Mouse (Mus musculus): ENCODE measurements around the gene Sept11. TPM values are rescaled to one million over a fixed set of nuclear protein-coding genes. Genes with fewer than 3 reads are reported as not detected.

The Sept11 gene
- polyA plus RNA-seq, 1 experiment from 2014 or later: 266 TPM

DNA sequence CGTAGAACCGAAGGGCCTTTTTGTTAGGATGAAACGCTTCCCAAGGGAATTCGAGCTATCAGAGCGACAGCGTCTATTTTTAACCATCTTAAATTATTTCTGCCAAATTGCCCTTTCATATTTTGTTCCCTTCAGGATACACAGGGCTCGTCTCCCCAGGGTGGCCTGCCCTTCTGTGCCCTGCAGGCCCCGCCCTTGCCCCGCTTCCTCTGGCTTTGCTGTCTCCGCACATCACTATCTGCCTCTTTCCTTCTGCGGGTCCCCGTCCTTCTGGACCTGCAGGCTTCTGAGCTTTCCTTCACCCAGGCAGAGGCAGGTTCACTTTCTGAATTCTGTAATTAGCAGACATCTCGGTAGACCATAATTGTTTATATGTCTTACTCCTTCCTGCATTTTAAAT, 22.6 kb downstream of the Sept11 start:
- Histone ChIP-seq H3K36me3 (peaks cover 7% of the 10 kb centered on the region; the same call in 1 of the 2 replicates), H3K4me2 (replicated peaks) (no peak overlapping the region), H3K27me3 (replicated peaks) (no peaks in the 10 kb centered on the region), H3K4me3 (no peak overlapping the region), H3K9ac (no peak overlapping the region), H3K4me1 (peaks cover 16% of the 10 kb centered on the region), H3K27ac (no peak overlapping the region), H3K9me3 (no peaks in the 10 kb centered on the region)
- no peak for ATAC-seq (ENCODE audit: low FRiP score, low read depth)
- 72% methylated on average over 13 of the region's 13 CpGs for WGBS

GRCm38 (mm10) chr5:93117648-93118047, 24.4 kb downstream of the Sept11 start:
- H3K36me3 ChIP-seq: no peaks in the 10 kb centered on the region
- no peak overlapping the region for H3K27ac ChIP-seq
- no peak overlapping the region for H3K4me3 ChIP-seq
- H3K4me2 ChIP-seq (replicated peaks): no peak overlapping the region
- no peak overlapping the region for H3K9ac ChIP-seq
- no peaks in the 10 kb centered on the region for H3K27me3 ChIP-seq (replicated peaks)
- peaks cover 16% of the 10 kb centered on the region for H3K4me1 ChIP-seq
- no peaks in the 10 kb centered on the region for H3K9me3 ChIP-seq
- WGBS: 69% methylated on average over 8 of the region's 8 CpGs
- ATAC-seq (ENCODE audit: low FRiP score, low read depth): no peak

- Histone ChIP-seq H3K4me2 (replicated peaks) (no peak overlapping the region), H3K9ac (no peak overlapping the region), H3K4me3 (no peak overlapping the region), H3K36me3 (no peaks in the 10 kb centered on the region), H3K4me1 (peaks cover 33% of the 10 kb centered on the region), H3K27ac (no peak overlapping the region), H3K27me3 (replicated peaks) (no peaks in the 10 kb centered on the region), H3K9me3 (no peaks in the 10 kb centered on the region)
- no peak for ATAC-seq (ENCODE audit: low FRiP score, low read depth)
- WGBS: 86% methylated on average over 8 of the region's 8 CpGs
Observed at GRCm38 (mm10) chr5:93121660-93122059, 28.4 kb downstream of the Sept11 start.

- Histone ChIP-seq H3K4me3 (no peak overlapping the region), H3K36me3 (no peaks in the 10 kb centered on the region), H3K4me2 (replicated peaks) (no peak overlapping the region), H3K27me3 (replicated peaks) (no peaks in the 10 kb centered on the region), H3K9me3 (no peaks in the 10 kb centered on the region), H3K27ac (no peak overlapping the region), H3K9ac (no peak overlapping the region), H3K4me1 (peaks cover 52% of the 10 kb centered on the region)
- ATAC-seq (ENCODE audit: low FRiP score, low read depth): no peak
- 57% methylated on average over 9 of the region's 9 CpGs for WGBS
Observed at GRCm38 (mm10) chr5:93124031-93124826, 31.0 kb downstream of the Sept11 start.

DNA sequence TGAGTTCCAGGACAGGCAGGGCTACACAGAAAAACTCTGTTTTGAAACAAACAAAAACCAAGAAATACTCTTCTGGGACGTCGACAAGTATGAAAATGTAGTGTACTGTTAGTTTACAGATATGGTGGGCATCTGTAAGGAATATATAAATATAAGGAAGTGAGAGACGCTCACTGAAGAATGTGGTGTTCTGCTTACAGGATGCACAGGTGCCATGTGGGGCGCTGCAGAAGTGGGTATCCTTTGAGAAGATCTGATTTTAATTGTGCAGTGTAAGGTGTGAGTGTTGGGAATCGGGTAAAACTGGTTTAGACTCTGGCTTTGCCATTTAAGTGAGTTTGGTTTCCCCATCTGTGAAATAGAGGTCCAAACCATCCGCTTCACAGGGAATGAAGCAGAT, 32.1 kb downstream of the Sept11 start:
- Histone ChIP-seq H3K9ac (no peak overlapping the region), H3K27me3 (replicated peaks) (no peaks in the 10 kb centered on the region), H3K27ac (no peak overlapping the region), H3K9me3 (no peaks in the 10 kb centered on the region), H3K4me1 (peaks cover 63% of the 10 kb centered on the region), H3K4me3 (no peak overlapping the region), H3K4me2 (replicated peaks) (no peak overlapping the region), H3K36me3 (no peaks in the 10 kb centered on the region)
- WGBS: 88% methylated on average over 6 of the region's 6 CpGs
- no peak for ATAC-seq (ENCODE audit: low FRiP score, low read depth)

- peak; percentile 51 for ATAC-seq (ENCODE audit: low FRiP score, low read depth)
- Histone ChIP-seq H3K27me3 (replicated peaks) (no peaks in the 10 kb centered on the region), H3K27ac (peak overlapping the region; percentile 37; the same call in 1 of the 2 replicates), H3K4me2 (replicated peaks) (peak overlapping the region; percentile 20; the same call in 1 of the 2 replicates), H3K4me3 (no peak overlapping the region), H3K4me1 (peaks cover 73% of the 10 kb centered on the region), H3K9me3 (no peaks in the 10 kb centered on the region), H3K9ac (no peak overlapping the region), H3K36me3 (no peaks in the 10 kb centered on the region)
- 33% methylated on average over 12 of the region's 12 CpGs for WGBS
Observed at GRCm38 (mm10) chr5:93126222-93126929, 33.1 kb downstream of the Sept11 start.

DNA sequence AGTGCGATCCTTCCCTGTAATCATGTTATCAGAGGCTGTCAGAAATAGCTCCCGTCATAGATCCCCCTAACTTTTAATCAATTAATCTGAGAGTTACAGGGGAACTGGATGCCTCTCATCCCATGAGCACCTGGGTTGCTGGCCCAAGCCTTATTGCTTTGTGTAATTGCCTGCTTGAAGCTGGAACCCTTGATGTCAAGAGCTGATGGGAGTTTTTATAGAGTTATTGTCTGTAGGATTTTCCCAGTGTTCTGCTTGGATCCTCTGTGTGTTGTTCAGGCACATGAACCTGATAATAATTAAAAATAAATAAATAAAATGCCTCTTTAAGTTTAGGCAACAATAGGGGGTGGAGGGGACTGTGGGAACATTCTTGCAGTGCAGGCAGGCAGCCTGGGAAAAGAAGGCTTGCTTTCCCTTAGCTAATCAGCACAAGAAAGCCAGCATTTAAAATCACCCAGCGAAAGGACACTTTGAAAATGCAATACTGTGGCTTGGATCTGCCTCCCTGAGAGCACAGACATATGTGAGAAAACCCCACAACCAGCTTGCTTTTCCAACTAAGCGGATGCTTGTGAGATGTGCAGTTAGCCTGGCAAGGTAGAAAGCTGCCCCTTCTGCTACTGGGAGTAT, 33.8 kb downstream of the Sept11 start:
- peak; percentile 64 for ATAC-seq (ENCODE audit: low FRiP score, low read depth)
- Histone ChIP-seq H3K4me1 (peaks cover 80% of the 10 kb centered on the region), H3K9me3 (no peaks in the 10 kb centered on the region), H3K36me3 (no peaks in the 10 kb centered on the region), H3K27ac (0 out of 2 replicates have a peak overlapping the region, but pooled peaks have one; percentile 37), H3K4me3 (no peak overlapping the region), H3K9ac (no peak overlapping the region), H3K4me2 (replicated peaks) (peak overlapping the region; percentile 20; the same call in 1 of the 2 replicates), H3K27me3 (replicated peaks) (no peaks in the 10 kb centered on the region)
- 17% methylated on average over 4 of the region's 4 CpGs for WGBS

GRCm38 (mm10) chr5:93127722-93128121, 34.5 kb downstream of the Sept11 start:
- H3K27ac ChIP-seq: 0 out of 2 replicates have a peak overlapping the region, but pooled peaks have one; percentile 6
- no peak overlapping the region for H3K4me3 ChIP-seq
- ATAC-seq (ENCODE audit: low FRiP score, low read depth): peak; percentile 14
- H3K4me1 ChIP-seq: peaks cover 87% of the 10 kb centered on the region
- 19% methylated on average over 3 of the region's 3 CpGs for WGBS
- H3K4me2 ChIP-seq (replicated peaks): 0 out of 2 replicates have a peak overlapping the region, but pooled peaks have one; percentile 3
- no peaks in the 10 kb centered on the region for H3K9me3 ChIP-seq
- no peaks in the 10 kb centered on the region for H3K36me3 ChIP-seq
- H3K9ac ChIP-seq: no peak overlapping the region
- H3K27me3 ChIP-seq (replicated peaks): no peaks in the 10 kb centered on the region

DNA sequence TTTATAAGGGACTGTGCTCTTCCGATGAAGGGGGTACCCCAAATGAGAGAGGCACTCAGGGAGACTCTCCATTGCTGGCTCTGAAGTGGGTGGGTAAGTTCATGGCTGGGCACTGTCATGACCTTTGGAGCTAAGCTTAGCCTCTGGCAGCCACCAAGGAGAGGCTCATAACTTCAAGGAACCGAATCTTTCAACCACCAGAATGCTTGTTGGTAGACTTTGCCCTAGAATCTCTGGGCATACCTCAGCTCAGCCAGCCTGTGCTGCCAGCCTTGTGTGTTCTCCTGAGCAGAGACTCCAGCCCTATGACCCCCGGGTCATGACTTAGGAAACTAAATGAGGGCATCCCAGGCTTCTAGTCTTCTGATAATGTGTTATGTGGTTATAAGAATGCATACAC, 35.5 kb downstream of the Sept11 start:
- H3K27me3 ChIP-seq (replicated peaks): no peaks in the 10 kb centered on the region
- H3K9me3 ChIP-seq: no peaks in the 10 kb centered on the region
- no peak overlapping the region for H3K27ac ChIP-seq
- no peak overlapping the region for H3K4me2 ChIP-seq (replicated peaks)
- no peaks in the 10 kb centered on the region for H3K36me3 ChIP-seq
- 82% methylated on average over 3 of the region's 3 CpGs for WGBS
- no peak overlapping the region for H3K4me3 ChIP-seq
- H3K4me1 ChIP-seq: peaks cover 96% of the 10 kb centered on the region
- H3K9ac ChIP-seq: no peak overlapping the region
- ATAC-seq (ENCODE audit: low FRiP score, low read depth): no peak

- no peak overlapping the region for H3K9ac ChIP-seq
- WGBS: 18% methylated on average over 4 of the region's 4 CpGs
Observed at GRCm38 (mm10) chr5:93129953-93130352, 36.7 kb downstream of the Sept11 start.

GRCm38 (mm10) chr5:93131401-93131800, 38.2 kb downstream of the Sept11 start:
- Histone ChIP-seq H3K4me3 (no peak overlapping the region), H3K9ac (no peak overlapping the region), H3K4me2 (replicated peaks) (no peak overlapping the region), H3K9me3 (no peaks in the 10 kb centered on the region), H3K36me3 (no peaks in the 10 kb centered on the region), H3K27me3 (replicated peaks) (no peaks in the 10 kb centered on the region), H3K27ac (no peak overlapping the region), H3K4me1 (peaks cover 84% of the 10 kb centered on the region)
- 64% methylated on average over 4 of the region's 4 CpGs for WGBS
- no peak for ATAC-seq (ENCODE audit: low FRiP score, low read depth)

More at GRCm38 (mm10) chr5:93129953-93130352, 36.7 kb downstream of the Sept11 start:
- H3K9me3 ChIP-seq: no peaks in the 10 kb centered on the region
- ATAC-seq (ENCODE audit: low FRiP score, low read depth): no peak
- no peaks in the 10 kb centered on the region for H3K27me3 ChIP-seq (replicated peaks)
- no peak overlapping the region for H3K27ac ChIP-seq
- 0 out of 2 replicates have a peak overlapping the region, but pooled peaks have one; percentile 12 for H3K4me2 ChIP-seq (replicated peaks)
- H3K36me3 ChIP-seq: no peaks in the 10 kb centered on the region
- peaks cover 94% of the 10 kb centered on the region for H3K4me1 ChIP-seq
- no peak overlapping the region for H3K4me3 ChIP-seq
